Mouse (Mus musculus): ENCODE measurements around the gene Tmc1.

- no peak for TF ChIP-seq CTCF (IDR thresholded peaks at IDR 0.05; ENCODE audit: low read depth, low read length)
- no peak for TF ChIP-seq POLR2A (IDR thresholded peaks at IDR 0.05; ENCODE audit: borderline replicate concordance, low read depth, low read length)
Observed at GRCm38 (mm10) chr19:20837422-20837821, 116.6 kb downstream of the Tmc1 start.

All from bone marrow macrophage, adult 2 months (primary cell).